Mouse (Mus musculus) brown adipose tissue, adult 24 weeks (tissue): ENCODE data around the gene Gnl3. TPM values are rescaled to one million over a fixed set of nuclear protein-coding genes. Genes with fewer than 3 reads are reported as not detected.

ENCODE experiments used
- H3K27ac ChIP-seq: fragments of 200-500 bp; replicated peaks from 2 replicates; pipeline ENCODE4 v1.5.1; 2012; ENCODE audit warnings: low read depth, mild to moderate bottlenecking, low read length
- H3K4me1 ChIP-seq: fragments of 200-500 bp; 2 replicates; pipeline ENCODE4 v1.6.1; 2012; ENCODE audit warnings: low read length, mixed read lengths; ENCODE audit not compliant: control insufficient read depth, insufficient read depth, insufficient read length
- H3K4me3 ChIP-seq: fragments of 200-500 bp; 2 replicates; pipeline ENCODE4 v1.5.1; 2012; ENCODE audit warnings: low read depth, mild to moderate bottlenecking, low read length, moderate library complexity; ENCODE audit not compliant: insufficient read depth
- polyA plus RNA-seq: library from polyadenylated mRNA; stranded (reverse); fragments of >200 nt; gene quantifications from 2 replicates; pipeline ENCODE4 v1.2.4, GENCODE M21; 2012; ENCODE audit not compliant: missing spikeins, insufficient read depth, insufficient read length

Gnl3 gene
- polyA plus RNA-seq, 1 experiment, result 43.9 TPM

DNA sequence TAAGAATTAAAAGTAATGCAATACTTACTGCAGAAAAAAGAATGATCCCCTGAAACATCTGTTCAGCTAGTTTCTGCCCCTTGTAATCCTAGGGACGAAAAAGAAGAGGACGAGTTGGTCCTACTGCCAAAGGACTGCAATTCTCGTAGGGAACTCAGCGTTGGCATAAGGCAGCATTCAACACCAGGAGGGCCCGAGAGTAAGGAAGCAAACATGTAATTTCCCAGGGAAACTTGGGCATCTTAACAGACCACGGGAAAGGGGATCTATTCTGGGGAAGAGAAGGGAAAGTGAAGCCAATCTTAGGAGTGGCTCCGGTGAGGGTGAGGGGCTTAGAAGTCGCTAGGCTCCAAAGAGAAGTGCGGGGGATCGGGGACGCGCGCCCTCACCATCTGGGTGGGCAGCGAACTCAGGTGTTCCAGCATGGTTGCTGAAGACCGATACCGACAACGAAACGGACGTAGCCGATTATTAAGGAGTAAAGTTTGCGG, 18.1 kb downstream of the Gnl3 start:
- H3K4me1 ChIP-seq, result peaks cover 3% of the 10 kb centered on the region
- peak overlapping the region; percentile 82 for H3K4me3 ChIP-seq
- H3K27ac ChIP-seq, result peak overlapping the region; percentile 87

DNA sequence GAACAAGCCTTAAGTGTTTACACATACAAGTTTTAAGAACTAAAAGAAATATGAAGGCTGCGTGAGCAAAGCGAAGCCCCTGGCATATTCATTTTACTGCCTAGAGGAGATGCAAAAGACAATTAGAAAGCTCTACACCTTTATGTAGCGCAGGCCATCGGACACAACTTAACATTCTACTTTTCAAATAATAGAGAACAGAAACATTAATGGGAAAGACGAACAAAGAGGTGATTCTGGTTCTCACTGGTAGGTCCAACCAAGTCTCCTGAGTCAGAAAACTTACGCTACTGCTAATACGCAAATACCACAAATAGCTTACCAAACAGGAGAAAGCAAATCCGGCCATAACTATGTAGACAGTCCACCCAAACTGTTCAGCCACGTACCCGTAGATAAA, 18.6 kb downstream of the Gnl3 start:
- Histone ChIP-seq H3K4me1 (peaks cover 3% of the 10 kb centered on the region), H3K27ac (no peak overlapping the region), H3K4me3 (peak overlapping the region; percentile 82)

DNA sequence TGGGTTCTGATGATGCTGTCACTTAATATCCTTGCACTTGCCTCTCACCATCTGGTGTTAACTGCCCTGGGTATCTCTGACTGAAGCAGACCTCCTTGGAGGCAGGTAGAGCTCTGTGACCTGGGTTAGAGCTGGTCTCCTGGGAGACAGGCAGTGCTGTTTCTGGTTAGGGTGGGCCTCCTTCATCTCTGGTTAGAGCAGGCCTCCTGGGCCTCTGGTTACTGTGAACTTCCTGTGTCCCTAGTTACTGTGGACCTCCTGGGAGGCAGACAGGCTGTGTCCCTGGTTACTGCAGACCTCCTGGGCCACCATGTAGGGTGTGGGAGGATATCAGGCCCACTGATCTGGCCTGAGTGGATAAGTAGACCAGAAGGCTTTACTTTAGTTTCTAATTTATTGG, 22.5 kb downstream of the Gnl3 start:
- no peak overlapping the region for H3K4me3 ChIP-seq
- no peaks in the 10 kb centered on the region for H3K4me1 ChIP-seq
- no peak overlapping the region for H3K27ac ChIP-seq

DNA sequence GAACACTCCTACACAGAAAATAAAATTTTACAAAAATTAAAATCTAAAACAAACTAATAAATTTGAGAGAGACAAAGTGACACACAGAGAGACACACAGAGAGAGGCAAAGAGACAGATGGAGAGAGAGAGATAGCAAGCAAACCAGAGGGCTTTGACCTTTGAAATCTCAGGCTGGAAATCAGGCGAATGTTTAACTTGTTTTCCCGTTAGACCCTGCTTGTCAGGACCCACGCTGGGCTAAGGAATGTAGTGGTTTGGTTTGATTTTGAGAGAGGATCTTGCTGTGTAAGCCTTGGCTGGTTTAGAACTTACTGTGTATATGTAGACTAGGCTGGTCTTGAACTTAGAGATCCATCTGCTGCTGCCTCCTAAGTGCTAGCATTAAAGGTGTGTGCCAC, 42.7 kb downstream of the Gnl3 start:
- Histone ChIP-seq H3K4me1 (no peaks in the 10 kb centered on the region), H3K4me3 (no peak overlapping the region), H3K27ac (no peak overlapping the region)

DNA sequence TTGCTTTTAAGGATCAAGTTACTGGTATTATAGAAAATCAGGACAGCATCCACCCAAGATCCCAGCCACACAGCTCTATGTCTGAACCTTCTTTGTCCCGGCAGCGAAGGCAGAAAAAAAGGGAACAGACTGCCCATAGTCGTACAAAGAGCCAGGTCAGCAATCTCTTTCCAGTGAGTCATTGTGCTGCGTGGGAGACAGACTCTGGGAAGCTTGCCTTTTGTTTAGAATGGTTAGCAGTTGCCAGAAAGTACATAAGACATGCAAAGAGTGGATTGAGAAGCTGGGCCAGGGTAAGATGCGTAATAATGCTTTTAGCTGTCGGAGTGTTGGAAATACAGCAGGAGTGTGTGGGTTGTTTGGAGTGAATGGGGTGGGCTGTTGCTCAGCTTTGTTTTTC, 44.7 kb downstream of the Gnl3 start:
- H3K4me1 ChIP-seq, result no peaks in the 10 kb centered on the region
- H3K27ac ChIP-seq, result no peak overlapping the region
- no peak overlapping the region for H3K4me3 ChIP-seq

Other genes starting within 250 kb of the Gnl3 start
- gene Tmem110, start 193.6 kb downstream of the Gnl3 start, polyA plus RNA-seq, result 37.1 and 40.5 TPM in 2 replicates
- 6.8 and 12.9 TPM in 2 replicates for gene Mustn1, start 140.0 kb downstream of the Gnl3 start, polyA plus RNA-seq
- gene Itih4, start 132.7 kb downstream of the Gnl3 start, polyA plus RNA-seq, result 0.96 and 1.3 TPM in 2 replicates
- gene Itih3, start 95.4 kb downstream of the Gnl3 start, polyA plus RNA-seq, result 0.55 TPM in 1 of 2 replicates, not detected in the other
- 0.55 TPM in 1 of 2 replicates, not detected in the other for gene Itih1, start 75.9 kb downstream of the Gnl3 start, polyA plus RNA-seq
- 4.9 and 5.0 TPM in 2 replicates for gene Nek4, start 67.8 kb downstream of the Gnl3 start, polyA plus RNA-seq
- 12.4 and 13.8 TPM in 2 replicates for gene Glt8d1, start 17.8 kb downstream of the Gnl3 start, polyA plus RNA-seq
- gene Spcs1, start 17.5 kb downstream of the Gnl3 start, polyA plus RNA-seq, result 153 and 202 TPM in 2 replicates
- 12.9 and 19.0 TPM in 2 replicates for gene Pbrm1, start within 50 bp of the Gnl3 start, polyA plus RNA-seq
- gene Smim4, start 109.8 kb upstream of the Gnl3 start, polyA plus RNA-seq, result 119 and 175 TPM in 2 replicates
- 2.5 and 4.0 TPM in 2 replicates for gene Nt5dc2, start 111.9 kb upstream of the Gnl3 start, polyA plus RNA-seq
- gene Stab1, start 149.5 kb upstream of the Gnl3 start, polyA plus RNA-seq, result 25.2 and 28.0 TPM in 2 replicates
- 17.2 and 24.4 TPM in 2 replicates for gene Tnnc1, start 189.2 kb upstream of the Gnl3 start, polyA plus RNA-seq
- gene Nisch, start 197.8 kb upstream of the Gnl3 start, polyA plus RNA-seq, result 83.6 and 84.5 TPM in 2 replicates
- gene Sema3g, start 198.7 kb upstream of the Gnl3 start, polyA plus RNA-seq, result 5.4 and 10.5 TPM in 2 replicates
- gene Phf7, start 232.2 kb upstream of the Gnl3 start, polyA plus RNA-seq, result 7.3 and 9.9 TPM in 2 replicates
- gene Bap1, start 232.3 kb upstream of the Gnl3 start, polyA plus RNA-seq, result 17.8 and 22.0 TPM in 2 replicates